Mouse (Mus musculus) limb, embryonic 11.5 days (tissue): ENCODE results near the gene Mfsd11. TPM values are rescaled to one million over a fixed set of nuclear protein-coding genes. Genes with fewer than 3 reads are reported as not detected.

Experiments used
- ATAC-seq: fragments of 200-750 bp; cut with Nextera tagmentation; 2 replicates; pipeline ENCODE4 v1.8.0; 2017; ENCODE audit warnings: low read depth; ENCODE audit not compliant: insufficient number of reproducible peaks, low FRiP score, low TSS enrichment
- DNase-seq: peaks from one replicate; pipeline ENCODE4 v3.0.0-alpha.2; 2015; ENCODE audit warnings: low spot score
- H3K27ac ChIP-seq: fragments of 300-500 bp; sonication (generic); replicated peaks from 2 replicates; pipeline ENCODE4 v1.5.1; 2014; ENCODE audit warnings: low read depth, mild to moderate bottlenecking, low read length
- H3K27me3 ChIP-seq: fragments of 300-500 bp; sonication (generic); 2 replicates; pipeline ENCODE4 v1.6.1; 2014; ENCODE audit warnings: mild to moderate bottlenecking, low read length, mixed read lengths; ENCODE audit not compliant: control insufficient read depth, insufficient read depth
- H3K36me3 ChIP-seq: fragments of 300-500 bp; sonication (generic); 2 replicates; pipeline ENCODE4 v1.6.1; 2014; ENCODE audit warnings: mild to moderate bottlenecking, low read length, moderate library complexity, mixed read lengths; ENCODE audit not compliant: control insufficient read depth, insufficient read depth
- H3K4me1 ChIP-seq: fragments of 300-500 bp; sonication (generic); 2 replicates; pipeline ENCODE4 v1.6.1; 2014; ENCODE audit warnings: low read length, mixed read lengths; ENCODE audit not compliant: control insufficient read depth, insufficient read depth
- H3K4me2 ChIP-seq: fragments of 300-500 bp; sonication (generic); 2 replicates; pipeline ENCODE4 v1.6.1; 2014; ENCODE audit warnings: low read depth, mild to moderate bottlenecking, moderate library complexity; ENCODE audit not compliant: severe bottlenecking
- H3K4me3 ChIP-seq: fragments of 300-500 bp; sonication (generic); 2 replicates; pipeline ENCODE4 v1.5.1; 2014; ENCODE audit warnings: low read depth, low read length
- H3K9ac ChIP-seq: fragments of 300-500 bp; sonication (generic); 2 replicates; pipeline ENCODE4 v1.6.1; 2014; ENCODE audit warnings: mild to moderate bottlenecking, low read length
- H3K9me3 ChIP-seq: fragments of 300-500 bp; sonication (generic); 2 replicates; pipeline ENCODE4 v1.6.1; 2016; ENCODE audit warnings: low read length; ENCODE audit not compliant: control insufficient read depth
- WGBS: fragments of 180-500 bp; shearing (Covaris S2); extraction: QIAGEN DNeasy Blood & Tissue Kit; methylation state at CpG from one replicate; pipeline ENCODE4 v1.1.7; 2014; 5-methylcytosine and 5-hydroxymethylcytosine counted together
- polyA plus RNA-seq: library from polyadenylated mRNA; unstranded; fragments of >200 nt; fragmentation: Nextera tagmentation; extraction: Ambion mirVana; gene quantifications from 2 replicates; pipeline ENCODE4 v1.2.1, GENCODE M21; 2014

Gene Mfsd11
- polyA plus RNA-seq, 1 experiment from 2014 or later = 28.0 TPM

DNA sequence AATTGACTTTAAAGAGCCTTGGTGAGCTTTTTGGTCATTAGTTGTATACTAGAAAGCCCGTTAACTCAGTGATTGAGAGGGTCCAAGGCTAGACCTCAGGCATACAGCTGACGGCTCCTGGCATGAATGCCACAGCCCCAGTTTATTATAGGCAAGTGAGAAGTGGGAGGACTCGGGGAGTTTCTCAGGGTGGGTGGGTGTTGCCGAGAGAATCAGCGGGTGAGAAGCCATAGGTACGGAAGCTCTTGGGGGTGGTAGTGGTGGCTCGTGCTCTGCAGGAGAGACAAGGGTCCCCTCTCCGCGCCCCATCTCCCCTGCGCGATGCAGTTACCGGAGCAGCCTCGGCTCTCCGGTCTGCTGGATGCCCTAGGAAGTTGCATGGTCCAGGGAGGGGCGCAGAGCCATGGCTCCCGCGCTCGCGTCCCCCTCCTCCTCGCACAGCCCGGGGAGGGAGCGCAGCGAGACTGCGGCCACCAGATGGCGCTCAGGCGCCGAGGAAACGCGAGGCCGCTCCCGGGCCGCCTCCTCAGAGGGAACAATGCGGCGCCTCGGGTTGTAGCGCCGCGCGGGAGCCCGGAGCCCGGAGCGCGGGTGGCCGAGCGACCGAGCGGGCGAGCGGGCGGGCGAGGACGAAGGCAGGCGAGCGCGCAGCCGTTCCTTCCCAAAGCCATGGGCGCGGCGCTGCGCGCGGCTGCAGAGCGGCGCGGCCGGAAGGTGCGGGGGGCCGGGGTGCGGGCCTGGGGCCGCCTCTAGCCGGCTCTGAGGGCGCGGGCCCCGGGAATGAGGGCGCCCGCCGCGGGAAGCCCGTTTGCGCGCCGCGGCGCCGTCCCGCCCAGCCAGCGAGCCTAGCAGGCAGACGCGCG, 66.3 kb downstream of the Mfsd11 start, which contains the start of gene Mgat5b:
Gene Mgat5b, plus strand, starts transcription at position 541 of the 863 bp plus-strand sequence.
- no peak within 1 kb of the TSS for H3K27ac ChIP-seq
- H3K27me3 ChIP-seq = peaks cover 45% of the 10 kb centered on the region
- 0 out of 2 replicates have a peak, but pooled peaks cover 3% of the 10 kb centered on the region for H3K4me1 ChIP-seq
- ATAC-seq (peak; percentile 70), DNase-seq (peak; percentile 94)
- peak within 1 kb of the TSS; percentile 47 for H3K4me3 ChIP-seq
- H3K9me3 ChIP-seq = no peaks in the 10 kb centered on the region
- peak within 1 kb of the TSS; percentile 85 for H3K9ac ChIP-seq
- peak within 1 kb of the TSS; percentile 99 for H3K4me2 ChIP-seq
- H3K36me3 ChIP-seq = no peaks in the 10 kb centered on the region
- WGBS = 1% methylated on average over 53 of the region's 90 CpGs

DNA sequence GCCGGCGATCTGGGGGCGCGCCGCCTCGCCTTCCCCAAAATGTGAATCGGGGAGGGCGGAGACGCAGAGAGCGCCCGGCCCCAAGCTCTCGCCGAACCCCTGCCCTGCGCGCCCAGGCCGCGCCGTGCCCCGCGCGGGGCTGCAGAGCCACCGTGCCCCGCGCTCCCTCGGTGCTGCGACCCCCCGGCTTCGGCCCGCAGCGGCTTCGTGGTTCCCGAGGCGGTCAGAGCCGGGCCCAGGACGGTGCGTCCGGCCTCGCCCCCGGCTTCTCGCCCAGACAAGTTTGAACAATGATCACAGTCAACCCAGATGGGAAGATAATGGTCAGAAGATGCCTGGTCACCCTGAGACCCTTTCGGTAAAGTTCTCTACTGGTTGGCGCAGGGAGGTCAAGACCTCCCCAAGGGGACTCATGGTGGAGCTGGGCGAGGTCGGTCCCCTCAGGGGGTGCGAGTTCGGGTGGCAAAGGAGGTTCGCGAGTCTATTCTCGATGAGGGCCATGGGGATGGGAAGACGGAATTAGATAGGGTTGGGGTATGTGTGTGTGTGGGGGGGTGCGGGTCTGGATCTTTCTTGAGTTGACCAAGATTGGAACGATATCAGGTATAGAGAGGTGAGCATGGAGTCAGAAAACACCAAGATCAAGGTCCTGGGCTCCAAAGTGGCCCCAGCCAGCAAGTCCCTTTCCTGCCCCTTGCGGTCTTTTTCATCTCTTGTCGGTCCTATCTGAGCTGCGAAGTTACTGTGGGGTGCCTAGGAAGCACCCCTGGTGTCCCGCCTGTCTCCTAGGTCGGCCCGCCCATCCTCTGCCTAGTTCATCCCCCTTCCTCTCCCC, 67.2 kb downstream of the Mfsd11 start:
- DNase-seq (peak; percentile 46), ATAC-seq (0 out of 2 replicates have a peak, but pooled peaks have one; percentile 42)
- Histone ChIP-seq H3K4me2 (peak overlapping the region; percentile 99), H3K27me3 (peaks cover 45% of the 10 kb centered on the region), H3K9ac (peak overlapping the region; percentile 85), H3K9me3 (no peaks in the 10 kb centered on the region), H3K36me3 (no peaks in the 10 kb centered on the region), H3K4me1 (0 out of 2 replicates have a peak, but pooled peaks cover 3% of the 10 kb centered on the region), H3K27ac (no peak overlapping the region), H3K4me3 (peak overlapping the region; percentile 47)
- 2% methylated on average over 44 of the region's 58 CpGs for WGBS

DNA sequence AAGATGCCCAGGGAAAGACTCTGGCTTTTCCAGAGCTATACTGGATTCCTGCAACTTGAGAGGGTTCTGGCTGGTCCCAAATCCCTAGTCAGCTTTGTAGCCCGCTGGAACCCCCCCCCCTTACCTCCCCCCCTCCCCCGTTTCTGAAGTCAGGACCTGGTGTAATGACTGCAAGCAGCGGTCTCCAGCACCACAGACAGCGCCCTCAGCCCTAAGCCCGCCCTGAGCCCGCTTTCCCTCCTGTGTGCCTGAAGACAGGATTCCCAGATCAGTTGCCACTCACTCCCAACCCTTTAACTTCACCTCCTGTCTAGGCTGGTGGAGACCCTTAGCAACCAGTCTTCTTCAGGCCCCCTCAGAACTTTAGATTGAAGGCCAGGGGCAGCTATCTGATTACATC, 68.5 kb downstream of the Mfsd11 start:
- H3K4me1 ChIP-seq = 0 out of 2 replicates have a peak, but pooled peaks cover 3% of the 10 kb centered on the region
- ATAC-seq (no peak), DNase-seq (peak; percentile 76)
- no peaks in the 10 kb centered on the region for H3K9me3 ChIP-seq
- no peak overlapping the region for H3K4me2 ChIP-seq
- no peaks in the 10 kb centered on the region for H3K36me3 ChIP-seq
- 0% methylated on average over 5 of the region's 6 CpGs for WGBS
- no peak overlapping the region for H3K27ac ChIP-seq
- no peak overlapping the region for H3K9ac ChIP-seq
- H3K4me3 ChIP-seq = no peak overlapping the region
- H3K27me3 ChIP-seq = peaks cover 45% of the 10 kb centered on the region

DNA sequence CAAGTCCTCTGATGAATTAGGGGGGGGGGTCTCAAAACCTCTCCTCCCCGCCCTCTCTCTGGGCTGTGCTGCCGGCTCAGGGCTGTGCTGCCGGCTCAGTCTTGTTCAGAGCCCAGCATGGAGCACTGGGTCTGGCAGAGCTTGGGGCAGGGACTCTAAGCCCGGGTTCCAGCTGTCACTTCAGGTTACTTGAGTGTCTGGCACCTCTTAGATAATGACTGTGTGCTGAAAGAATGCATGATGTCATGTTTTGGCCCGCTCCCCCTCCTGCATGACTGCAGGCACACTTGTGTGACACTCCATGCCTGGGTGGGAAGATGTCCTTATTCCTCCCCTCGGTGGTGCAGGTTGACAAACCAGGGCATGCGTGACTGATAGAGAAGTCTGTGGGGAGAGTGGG, 69.8 kb downstream of the Mfsd11 start:
- DNase-seq (no peak), ATAC-seq (no peak)
- Histone ChIP-seq H3K36me3 (no peaks in the 10 kb centered on the region), H3K9me3 (no peaks in the 10 kb centered on the region), H3K4me2 (no peak overlapping the region), H3K27ac (no peak overlapping the region), H3K9ac (no peak overlapping the region), H3K4me1 (0 out of 2 replicates have a peak, but pooled peaks cover 3% of the 10 kb centered on the region), H3K27me3 (peaks cover 41% of the 10 kb centered on the region), H3K4me3 (no peak overlapping the region)
- 57% methylated on average over 7 of the region's 7 CpGs for WGBS

Other genes with a start within 250 kb of the Mfsd11 start
- gene Rhbdf2, start 225.4 kb upstream of the Mfsd11 start, polyA plus RNA-seq = 3.1 and 3.9 TPM in 2 replicates
- gene Prcd, start 198.9 kb upstream of the Mfsd11 start, polyA plus RNA-seq = 0.95 and 0.97 TPM in 2 replicates
- gene Cygb, start 198.1 kb upstream of the Mfsd11 start, polyA plus RNA-seq = 2.3 and 2.8 TPM in 2 replicates
- gene St6galnac1, start 76.9 kb upstream of the Mfsd11 start, polyA plus RNA-seq = not detected in 2 replicates
- gene Mxra7, start 24.4 kb upstream of the Mfsd11 start, polyA plus RNA-seq = 12.4 and 14.2 TPM in 2 replicates
- 61.3 and 68.0 TPM in 2 replicates for gene Mettl23, start 9.2 kb upstream of the Mfsd11 start, polyA plus RNA-seq
- 81.4 and 81.8 TPM in 2 replicates for gene Jmjd6, start 9.0 kb upstream of the Mfsd11 start, polyA plus RNA-seq
- 1,044 and 1,058 TPM in 2 replicates for gene Srsf2, start 654 bp downstream of the Mfsd11 start, polyA plus RNA-seq
- 0.62 and 0.99 TPM in 2 replicates for gene Mgat5b, start 66.4 kb downstream of the Mfsd11 start, polyA plus RNA-seq